Comparison of ENCODE assay signal across 21 mouse cellular contexts in genomic region chr3:66683589-66684286, GRCm38 (mm10).
DNase-seq lines count a peak whose midpoint lies in the region; ATAC-seq and TF ChIP-seq lines count a peak whose summit lies in the region.
"Had no signal": no experiment of that assay in that cellular context is flagged by ENCODE, and none has a peak within 500 bp of the region (broad histone marks: within the 10 kb centered on the region; RNA-seq: fewer than 3 reads in every experiment).

No protein-coding gene starts in this region.

- no peaks in the 10 kb centered on the region for H3K27me3 ChIP-seq in limb, embryonic 14.5 days (ENCODE audit: control insufficient read depth, insufficient read depth, low read length)
- H3K27me3 ChIP-seq in limb, embryonic 10.5 days (ENCODE audit: low read depth, poor library complexity, severe bottlenecking), result no peaks in the 10 kb centered on the region
- no peaks in the 10 kb centered on the region for H3K27me3 ChIP-seq in hindbrain, embryonic 12.5 days
- H3K27me3 ChIP-seq in hindbrain, embryonic 15.5 days, result no peaks in the 10 kb centered on the region
- no peaks in the 10 kb centered on the region for H3K27me3 ChIP-seq in midbrain, embryonic 16.5 days (ENCODE audit: control insufficient read depth, insufficient read depth, low read depth, low read length)
- H3K27me3 ChIP-seq: kidney, embryonic 15.5 days; limb, embryonic 13.5 days; liver, embryonic 15.5 days; Patski had no signal

- no peaks in the 10 kb centered on the region; the same call in 1 of the 2 replicates for H3K4me1 ChIP-seq in limb, embryonic 14.5 days (ENCODE audit: control insufficient read depth, insufficient read depth, low read length)
- H3K4me1 ChIP-seq in limb, embryonic 10.5 days, result peaks cover 23% of the 10 kb centered on the region
- H3K4me1 ChIP-seq in hindbrain, embryonic 12.5 days, result no peaks in the 10 kb centered on the region; the same call in 1 of the 2 replicates
- H3K4me1 ChIP-seq in hindbrain, embryonic 15.5 days (replicated peaks), result peaks cover 14% of the 10 kb centered on the region
- H3K4me1 ChIP-seq in midbrain, embryonic 16.5 days (ENCODE audit: control insufficient read depth, insufficient read depth, low read length), result peaks cover 11% of the 10 kb centered on the region; the same call in 1 of the 2 replicates
- H3K4me1 ChIP-seq: kidney, embryonic 15.5 days; liver, embryonic 15.5 days had no signal

- no peak for TF ChIP-seq POLR2A in limb, embryonic 14.5 days (IDR thresholded peaks at IDR 0.05; ENCODE audit: borderline replicate concordance, extremely low read depth, insufficient read depth, insufficient read length)

- no peak overlapping the region for H3K9ac ChIP-seq in limb, embryonic 14.5 days (ENCODE audit: low read depth, low read length, severe bottlenecking)
- no peak overlapping the region for H3K9ac ChIP-seq in hindbrain, embryonic 12.5 days
- no peak overlapping the region for H3K9ac ChIP-seq in hindbrain, embryonic 15.5 days
- H3K9ac ChIP-seq in midbrain, embryonic 16.5 days (ENCODE audit: low read depth, low read length), result no peak overlapping the region
- H3K9ac ChIP-seq: forebrain, embryonic 12.5 days; kidney, embryonic 15.5 days; limb, embryonic 13.5 days; liver, embryonic 15.5 days had no signal

- H3K27ac ChIP-seq in limb, embryonic 14.5 days (replicated peaks; ENCODE audit: low read depth, low read length), result no peak overlapping the region
- no peak overlapping the region for H3K27ac ChIP-seq in limb, embryonic 10.5 days
- peak overlapping the region; percentile 13; the same call in 1 of the 2 replicates for H3K27ac ChIP-seq in hindbrain, embryonic 12.5 days
- H3K27ac ChIP-seq in hindbrain, embryonic 15.5 days (replicated peaks), result no peak overlapping the region
- H3K27ac ChIP-seq in midbrain, embryonic 16.5 days (ENCODE audit: low read length), result peak overlapping the region; percentile 53
- H3K27ac ChIP-seq: forebrain, embryonic 12.5 days; heart, adult 2 months; kidney, embryonic 15.5 days; limb, embryonic 13.5 days; liver, embryonic 15.5 days had no signal

- 47% methylated on average over 8 of the region's 8 CpGs for WGBS in limb, embryonic 14.5 days
- 59% methylated on average over 8 of the region's 8 CpGs for WGBS in limb, embryonic 10.5 days
- 58% methylated on average over 8 of the region's 8 CpGs for WGBS in hindbrain, embryonic 12.5 days
- WGBS in hindbrain, embryonic 15.5 days, result 42% methylated on average over 8 of the region's 8 CpGs
- 41% methylated on average over 8 of the region's 8 CpGs for WGBS in midbrain, embryonic 16.5 days

- H3K36me3 ChIP-seq in limb, embryonic 14.5 days (ENCODE audit: control insufficient read depth, insufficient read depth, low read length), result no peaks in the 10 kb centered on the region
- no peaks in the 10 kb centered on the region for H3K36me3 ChIP-seq in limb, embryonic 10.5 days
- H3K36me3 ChIP-seq in hindbrain, embryonic 12.5 days, result no peaks in the 10 kb centered on the region
- no peaks in the 10 kb centered on the region for H3K36me3 ChIP-seq in hindbrain, embryonic 15.5 days
- no peaks in the 10 kb centered on the region for H3K36me3 ChIP-seq in midbrain, embryonic 16.5 days (ENCODE audit: control insufficient read depth, insufficient read depth, low read length)
- H3K36me3 ChIP-seq: forebrain, embryonic 12.5 days; kidney, embryonic 15.5 days; limb, embryonic 13.5 days; liver, embryonic 15.5 days had no signal

- no peaks in the 10 kb centered on the region for H3K9me3 ChIP-seq in limb, embryonic 14.5 days (ENCODE audit: control insufficient read depth, low read length)
- no peaks in the 10 kb centered on the region for H3K9me3 ChIP-seq in limb, embryonic 10.5 days (replicated peaks)
- H3K9me3 ChIP-seq in hindbrain, embryonic 12.5 days (replicated peaks), result no peaks in the 10 kb centered on the region
- no peaks in the 10 kb centered on the region for H3K9me3 ChIP-seq in hindbrain, embryonic 15.5 days
- no peaks in the 10 kb centered on the region for H3K9me3 ChIP-seq in midbrain, embryonic 16.5 days (replicated peaks; ENCODE audit: control insufficient read depth, low read length, poor library complexity, severe bottlenecking)
- H3K9me3 ChIP-seq: forebrain, embryonic 12.5 days; kidney, embryonic 15.5 days; limb, embryonic 13.5 days; liver, embryonic 15.5 days had no signal

- no peak overlapping the region for H3K4me3 ChIP-seq in limb, embryonic 14.5 days (replicated peaks; ENCODE audit: low read length)
- no peak overlapping the region for H3K4me3 ChIP-seq in limb, embryonic 10.5 days
- no peak overlapping the region for H3K4me3 ChIP-seq in hindbrain, embryonic 12.5 days
- no peak overlapping the region for H3K4me3 ChIP-seq in hindbrain, embryonic 15.5 days
- H3K4me3 ChIP-seq in midbrain, embryonic 16.5 days (ENCODE audit: low read depth, low read length), result no peak overlapping the region
- H3K4me3 ChIP-seq: forebrain, embryonic 12.5 days; heart, adult 2 months; kidney, embryonic 15.5 days; limb, embryonic 13.5 days; liver, embryonic 15.5 days had no signal

- H3K4me2 ChIP-seq in limb, embryonic 14.5 days (replicated peaks; ENCODE audit: low read depth, low read length, severe bottlenecking), result no peak overlapping the region
- H3K4me2 ChIP-seq in hindbrain, embryonic 12.5 days (replicated peaks), result no peak overlapping the region
- 0 out of 2 replicates have a peak overlapping the region, but pooled peaks have one; percentile 11 for H3K4me2 ChIP-seq in hindbrain, embryonic 15.5 days
- H3K4me2 ChIP-seq in midbrain, embryonic 16.5 days (ENCODE audit: low read length), result no peak overlapping the region
- H3K4me2 ChIP-seq: forebrain, embryonic 12.5 days; kidney, embryonic 15.5 days; limb, embryonic 13.5 days; liver, embryonic 15.5 days had no signal

- no peak for ATAC-seq in limb, embryonic 14.5 days (ENCODE audit: low FRiP score, low read depth)
- ATAC-seq in hindbrain, embryonic 12.5 days (ENCODE audit: low FRiP score), result no peak
- ATAC-seq in hindbrain, embryonic 15.5 days (ENCODE audit: low FRiP score, low read depth), result no peak
- ATAC-seq in midbrain, embryonic 16.5 days, result peak; percentile 54
- no peak for ATAC-seq in activated CD4-positive, CD25-positive, alpha-beta regulatory T cell, adult 4 months
- ATAC-seq: intestine, postnatal 0 days; lung, postnatal 0 days; Patski had no signal

- DNase-seq in limb, embryonic 14.5 days (ENCODE audit: low spot score), result peak; percentile 49
- DNase-seq in limb, embryonic 10.5 days (ENCODE audit: low spot score), result no peak
- DNase-seq in layer of hippocampus, adult 8-10 months (ENCODE audit: low spot score in 2 of 2), result no peak
- DNase-seq: adrenal gland, postnatal 25 days; cerebellum, adult 8-10 months; gastrocnemius, postnatal 25 days; heart, adult 2 months; kidney, postnatal 4 days; right cerebral cortex, postnatal 4 days; thymus, postnatal 14 days had no signal

Comparison
In these comparisons a context has a peak if more than half of its experiments do, and no peak if none do; other contexts are left out.
1. H3K27ac ChIP-seq: peak in hindbrain, embryonic 12.5 days (single experiment) and midbrain, embryonic 16.5 days (single experiment); none in limb, embryonic 14.5 days (single experiment), limb, embryonic 10.5 days (single experiment) and hindbrain, embryonic 15.5 days (single experiment).